Mouse (Mus musculus) right cerebral cortex, postnatal 14 days (tissue): ENCODE measurements around the gene Deup1.

Experiments used
- DNase-seq: peaks from one replicate; pipeline ENCODE4 v3.0.0; 2022

Deup1 gene

DNA sequence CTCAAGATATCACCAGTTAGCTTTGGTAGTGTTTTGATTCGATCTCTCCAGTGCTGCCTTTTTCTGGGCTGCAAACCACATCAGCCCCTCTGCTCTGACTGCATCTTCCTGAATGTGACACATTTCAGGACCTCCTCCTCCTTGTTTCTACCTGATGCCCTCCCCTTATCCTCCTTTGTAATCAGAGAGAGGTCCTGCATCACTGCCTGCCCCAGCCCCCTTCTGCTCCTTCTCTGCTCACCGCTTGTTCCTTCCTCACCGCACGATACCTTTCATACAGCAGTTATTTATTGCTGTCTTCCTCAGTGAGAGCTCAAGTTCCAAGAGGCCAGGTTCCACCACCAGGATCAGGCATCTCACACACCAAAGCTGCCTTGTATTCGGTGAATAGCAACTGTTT lies 96.5 kb downstream of the Deup1 start:
- no peak for DNase-seq

DNA sequence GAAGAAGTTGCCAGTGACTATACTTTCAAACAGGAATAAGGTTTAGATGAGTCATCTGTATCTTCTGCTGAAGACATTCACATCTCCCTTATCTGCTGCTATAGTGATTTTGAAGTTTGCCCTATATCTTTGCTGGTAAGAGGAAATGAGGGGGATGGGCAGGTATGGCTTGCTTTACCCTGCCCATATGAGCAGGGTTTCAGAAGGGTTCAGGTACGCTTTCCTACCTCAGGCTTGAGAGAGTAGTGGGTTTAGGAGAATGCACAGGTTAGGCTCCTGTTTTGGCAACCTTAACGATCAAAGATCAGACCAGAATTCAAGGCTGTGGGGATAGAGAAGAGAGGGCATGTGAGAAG lies 97.8 kb downstream of the Deup1 start:
- DNase-seq, result no peak

GRCm38 (mm10) chr9:15529275-15529964 lies 98.3 kb downstream of the Deup1 start:
- DNase-seq, result no peak

DNA sequence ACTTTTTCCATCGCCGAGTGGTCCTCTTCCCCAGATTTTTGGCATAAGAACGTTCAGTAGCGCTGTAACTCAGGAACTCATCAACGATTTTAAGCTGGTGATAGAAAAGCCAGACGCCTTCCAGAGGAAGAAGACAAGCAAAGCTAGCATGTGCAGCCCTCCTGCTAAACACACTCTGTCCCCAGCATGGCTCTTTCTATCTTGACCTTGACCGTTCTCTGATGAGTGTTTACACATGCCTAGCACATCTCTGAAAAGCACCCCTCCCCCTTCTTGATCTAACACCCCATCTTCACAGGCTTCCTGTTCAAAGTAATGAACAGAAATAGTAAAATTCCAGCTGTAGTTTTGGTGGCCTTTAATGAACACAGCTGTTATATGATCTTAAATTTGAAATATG lies 99.4 kb downstream of the Deup1 start:
- no peak for DNase-seq

- DNase-seq, result no peak
These were observed 99.9 kb downstream of the Deup1 start for GRCm38 (mm10) chr9:15527846-15528245.

DNA sequence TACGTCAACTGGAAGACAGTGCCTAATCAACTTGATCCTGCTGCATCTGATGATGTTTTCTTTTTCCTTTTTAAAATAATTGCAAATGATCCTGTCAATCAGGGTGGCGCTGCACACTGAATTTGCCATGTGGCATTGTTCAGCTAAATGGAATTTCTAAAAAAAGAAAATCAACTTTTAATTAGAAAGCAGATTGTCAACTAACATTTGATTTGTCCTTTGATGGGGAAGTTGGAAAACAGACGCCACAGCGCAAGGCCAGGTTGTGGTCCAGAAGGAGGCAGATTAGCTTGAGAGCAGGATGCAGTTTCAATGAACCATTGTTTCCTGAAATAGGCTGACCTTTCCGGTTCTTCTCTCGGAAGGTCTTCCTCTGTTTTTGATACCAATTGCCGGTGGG lies 101.2 kb downstream of the Deup1 start:
- no peak for DNase-seq

DNA sequence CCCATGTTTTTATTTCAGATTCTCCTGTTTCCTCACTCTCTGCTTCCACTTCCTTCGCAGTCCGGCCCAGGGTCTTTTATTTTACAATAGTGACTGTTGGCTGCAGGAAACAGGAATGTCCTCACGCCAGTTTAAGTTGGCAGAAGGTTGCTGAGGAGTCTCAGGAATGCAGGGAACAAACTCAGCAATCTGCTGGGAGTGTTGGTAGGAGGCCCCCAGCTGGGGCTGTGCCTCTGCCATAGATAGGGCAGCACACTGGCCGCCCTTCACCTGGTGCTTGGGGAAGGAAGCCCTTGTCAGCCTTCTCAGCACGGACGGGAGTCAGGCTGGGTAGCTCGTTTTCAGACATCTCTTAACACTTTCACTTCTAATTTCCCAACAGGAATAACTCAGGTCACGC lies 102.5 kb downstream of the Deup1 start:
- no peak for DNase-seq

GRCm38 (mm10) chr9:15523646-15524045 lies 104.1 kb downstream of the Deup1 start:
- DNase-seq, result no peak

DNA sequence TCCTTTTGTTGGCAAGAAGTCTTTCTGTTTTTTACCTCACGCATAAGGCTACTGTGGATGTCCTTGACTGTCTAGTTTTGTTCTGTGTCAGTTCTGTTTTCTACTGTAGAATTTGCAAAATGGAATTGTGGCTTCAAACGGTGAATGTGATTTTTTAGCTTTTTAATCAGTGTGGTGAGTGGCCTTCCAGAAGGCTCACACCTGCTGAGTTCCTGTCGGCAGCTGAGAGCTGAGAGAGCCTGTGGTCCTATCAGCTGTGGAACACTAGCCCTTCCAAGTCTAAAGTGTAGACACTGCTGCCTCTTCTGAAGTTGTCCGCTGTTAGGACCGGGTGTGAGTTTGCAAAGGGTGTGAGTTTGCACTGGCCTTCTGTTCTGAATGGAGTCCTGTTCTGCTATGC lies 104.8 kb downstream of the Deup1 start:
- no peak for DNase-seq

GRCm38 (mm10) chr9:15522348-15522747 lies 105.4 kb downstream of the Deup1 start:
- no peak for DNase-seq

- no peak for DNase-seq
These were observed 109.8 kb downstream of the Deup1 start for GRCm38 (mm10) chr9:15517979-15518378.

DNA sequence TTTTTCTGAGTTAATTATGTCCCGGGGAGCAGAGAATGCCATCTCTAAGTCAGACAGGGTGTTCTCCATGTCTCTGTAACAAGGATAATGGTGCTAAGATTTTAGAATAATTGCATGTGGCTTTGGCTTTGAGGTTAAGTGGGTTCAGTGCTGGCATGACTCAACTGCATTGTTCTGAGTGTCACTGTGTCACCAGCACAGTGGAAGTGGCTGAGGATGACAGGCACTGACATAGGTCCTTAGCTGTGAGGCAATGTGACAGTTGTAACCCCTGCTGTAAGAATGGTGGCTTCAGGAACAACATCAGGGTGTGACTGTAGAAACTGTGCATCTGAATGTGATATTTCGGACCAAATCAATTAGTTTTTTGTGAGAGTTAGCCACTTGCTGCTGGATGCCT lies 111.7 kb downstream of the Deup1 start:
- no peak for DNase-seq

DNA sequence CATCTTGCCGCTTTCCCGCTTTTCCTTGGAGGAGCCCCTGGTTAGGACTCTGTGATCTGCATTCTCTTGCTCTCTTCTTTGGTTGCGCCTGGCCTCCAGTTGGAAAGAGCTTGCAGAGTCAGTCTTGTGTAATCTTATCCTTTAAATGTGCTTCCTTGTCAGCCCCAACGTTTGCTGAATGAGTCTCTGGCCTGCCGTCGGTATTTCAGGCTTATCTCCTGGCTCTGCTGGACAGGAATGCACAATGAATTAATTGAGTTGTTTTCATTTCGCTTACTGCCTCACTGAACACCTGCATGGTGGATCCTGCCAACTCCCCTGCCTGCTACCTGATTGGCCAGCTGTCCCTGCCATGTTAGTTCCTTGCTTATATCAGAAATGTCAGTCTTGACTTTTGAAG lies 114.8 kb downstream of the Deup1 start:
- no peak for DNase-seq

DNA sequence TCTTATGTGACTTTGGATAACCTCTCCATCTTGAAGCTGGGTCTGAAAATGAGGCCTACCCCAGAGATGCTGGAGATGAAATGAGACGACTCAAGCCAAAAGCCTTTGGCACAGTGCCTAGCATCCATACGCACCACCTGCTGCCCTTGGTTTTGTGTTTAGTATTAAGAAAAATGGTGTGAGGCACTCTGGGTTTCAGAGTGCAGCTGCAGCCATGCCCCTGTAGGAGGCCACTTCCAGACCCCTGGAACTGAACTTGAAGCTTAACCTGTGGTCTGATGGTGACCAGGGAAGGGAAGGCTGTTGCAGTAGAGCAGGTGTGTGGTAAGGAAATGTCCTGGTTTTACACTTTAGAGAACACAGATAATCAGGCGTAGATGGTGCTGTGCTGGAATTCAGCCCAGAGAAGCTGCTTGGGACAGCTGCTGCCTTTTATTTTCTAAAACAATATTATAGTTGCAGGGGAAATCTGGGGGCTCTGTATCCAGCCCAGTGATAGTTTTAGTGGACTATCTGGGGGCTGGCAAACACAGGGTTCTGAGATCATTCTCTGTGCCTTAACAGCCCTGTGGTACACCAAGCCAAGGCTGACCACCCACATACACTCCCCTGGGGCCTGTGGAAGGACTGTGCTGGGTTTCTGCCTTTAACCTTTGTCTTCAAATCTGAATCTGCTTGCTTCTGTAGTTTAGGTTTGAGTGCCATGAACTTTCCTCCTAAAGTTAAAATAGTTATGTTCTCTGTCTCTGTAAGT lies 117.0 kb downstream of the Deup1 start:
- DNase-seq, result no peak
